Comparison of ENCODE assay signal across 13 mouse cellular contexts in genomic region chr4:73488297-73489049, GRCm38 (mm10).
DNase-seq lines count a peak whose midpoint lies in the region; ATAC-seq and TF ChIP-seq lines count a peak whose summit lies in the region.
"Had no signal": no experiment of that assay in that cellular context is flagged by ENCODE, and none has a peak within 500 bp of the region (broad histone marks: within the 10 kb centered on the region; RNA-seq: fewer than 3 reads in every experiment).

No protein-coding gene starts in this region.

- TF ChIP-seq POLR2A in brain, embryonic 14.5 days (IDR thresholded peaks at IDR 0.05; ENCODE audit: borderline replicate concordance, extremely low read depth, insufficient read depth, insufficient read length, poor library complexity, severe bottlenecking) = no peak

- no peak overlapping the region for H3K4me3 ChIP-seq in forebrain, embryonic 11.5 days (ENCODE audit: low read depth, low read length)
- H3K4me3 ChIP-seq in forebrain, embryonic 16.5 days (replicated peaks; ENCODE audit: low read length) = no peak overlapping the region
- H3K4me3 ChIP-seq in hindbrain, embryonic 13.5 days = no peak overlapping the region
- H3K4me3 ChIP-seq in midbrain, embryonic 15.5 days = no peak overlapping the region
- H3K4me3 ChIP-seq in liver, postnatal 0 days (ENCODE audit: low read depth, low read length) = no peak overlapping the region
- H3K4me3 ChIP-seq: erythroblast, embryonic 14.5 days had no signal

- no peak overlapping the region for H3K9ac ChIP-seq in forebrain, embryonic 11.5 days (ENCODE audit: low read length)
- H3K9ac ChIP-seq in forebrain, embryonic 16.5 days (replicated peaks; ENCODE audit: low read depth, low read length) = no peak overlapping the region
- no peak overlapping the region for H3K9ac ChIP-seq in hindbrain, embryonic 13.5 days
- no peak overlapping the region for H3K9ac ChIP-seq in midbrain, embryonic 15.5 days
- H3K9ac ChIP-seq in liver, postnatal 0 days (replicated peaks) = no peak overlapping the region

- H3K36me3 ChIP-seq in forebrain, embryonic 11.5 days (ENCODE audit: control insufficient read depth, insufficient read depth, low read length) = no peaks in the 10 kb centered on the region
- H3K36me3 ChIP-seq in forebrain, embryonic 16.5 days (ENCODE audit: control insufficient read depth, insufficient read depth) = no peaks in the 10 kb centered on the region
- H3K36me3 ChIP-seq in hindbrain, embryonic 13.5 days = no peaks in the 10 kb centered on the region
- H3K36me3 ChIP-seq in midbrain, embryonic 15.5 days (replicated peaks) = no peaks in the 10 kb centered on the region
- no peaks in the 10 kb centered on the region for H3K36me3 ChIP-seq in liver, postnatal 0 days (replicated peaks; ENCODE audit: insufficient read depth, low read length)

- DNase-seq in forebrain, embryonic 11.5 days (ENCODE audit: low spot score) = no peak
- peak; percentile 76 for DNase-seq in brain, embryonic 14.5 days (ENCODE audit: low read depth)
- no peak for DNase-seq in right cerebral cortex, adult 18-20 months
- no peak for DNase-seq in right cerebral cortex, postnatal 36 days (ENCODE audit: low spot score in 2 of 2)
- no peak for DNase-seq in liver, postnatal 0 days
- DNase-seq: adrenal gland, postnatal 36 days; cerebellum, adult 18-20 months; lung, postnatal 10 days; thymus, postnatal 14 days had no signal

- TF ChIP-seq EP300 in liver, postnatal 0 days (IDR thresholded peaks at IDR 0.05; ENCODE audit: low read depth) = no peak

- no peaks in the 10 kb centered on the region for H3K4me1 ChIP-seq in forebrain, embryonic 11.5 days (replicated peaks; ENCODE audit: control insufficient read depth, insufficient read depth, low read length)
- H3K4me1 ChIP-seq in forebrain, embryonic 16.5 days (replicated peaks; ENCODE audit: control insufficient read depth, insufficient read depth, low read length) = no peaks in the 10 kb centered on the region; the same call in 1 of the 2 replicates
- H3K4me1 ChIP-seq in hindbrain, embryonic 13.5 days (replicated peaks) = peaks cover 19% of the 10 kb centered on the region
- H3K4me1 ChIP-seq in midbrain, embryonic 15.5 days = no peaks in the 10 kb centered on the region; the same call in 1 of the 2 replicates
- no peaks in the 10 kb centered on the region for H3K4me1 ChIP-seq in liver, postnatal 0 days (ENCODE audit: insufficient read depth)

- H3K9me3 ChIP-seq in forebrain, embryonic 11.5 days (ENCODE audit: control insufficient read depth, low read length) = no peaks in the 10 kb centered on the region
- H3K9me3 ChIP-seq in forebrain, embryonic 16.5 days (ENCODE audit: control insufficient read depth, low read length) = no peaks in the 10 kb centered on the region
- H3K9me3 ChIP-seq in hindbrain, embryonic 13.5 days = no peaks in the 10 kb centered on the region
- no peaks in the 10 kb centered on the region for H3K9me3 ChIP-seq in midbrain, embryonic 15.5 days
- H3K9me3 ChIP-seq in liver, postnatal 0 days (ENCODE audit: low read length) = no peaks in the 10 kb centered on the region

- no peak overlapping the region for H3K27ac ChIP-seq in forebrain, embryonic 11.5 days (ENCODE audit: low read depth, low read length)
- no peak overlapping the region for H3K27ac ChIP-seq in forebrain, embryonic 16.5 days (ENCODE audit: low read length)
- H3K27ac ChIP-seq in hindbrain, embryonic 13.5 days = peak overlapping the region; percentile 13; the same call in 1 of the 2 replicates
- H3K27ac ChIP-seq in midbrain, embryonic 15.5 days = no peak overlapping the region
- no peak overlapping the region for H3K27ac ChIP-seq in liver, postnatal 0 days (ENCODE audit: low read depth)

- ATAC-seq in forebrain, embryonic 11.5 days (replicated peaks; ENCODE audit: low FRiP score) = 0 out of 2 replicates have a peak, but pooled peaks have one; percentile 27
- no peak for ATAC-seq in forebrain, embryonic 16.5 days
- peak; percentile 97 for ATAC-seq in hindbrain, embryonic 13.5 days (ENCODE audit: low FRiP score)
- peak; percentile 80 for ATAC-seq in midbrain, embryonic 15.5 days (replicated peaks)
- ATAC-seq in liver, postnatal 0 days = no peak

- no peaks in the 10 kb centered on the region for H3K27me3 ChIP-seq in forebrain, embryonic 11.5 days (ENCODE audit: control insufficient read depth, insufficient read depth, low read length)
- no peaks in the 10 kb centered on the region for H3K27me3 ChIP-seq in forebrain, embryonic 16.5 days (replicated peaks; ENCODE audit: control insufficient read depth, insufficient read depth, low read length)
- no peaks in the 10 kb centered on the region for H3K27me3 ChIP-seq in hindbrain, embryonic 13.5 days
- H3K27me3 ChIP-seq in midbrain, embryonic 15.5 days (replicated peaks) = no peaks in the 10 kb centered on the region
- no peaks in the 10 kb centered on the region for H3K27me3 ChIP-seq in liver, postnatal 0 days (ENCODE audit: insufficient read depth, low read length)

- 70% methylated on average over 4 of the region's 4 CpGs for WGBS in forebrain, embryonic 11.5 days
- WGBS in forebrain, embryonic 16.5 days = 56% methylated on average over 4 of the region's 4 CpGs
- 23% methylated on average over 4 of the region's 4 CpGs for WGBS in hindbrain, embryonic 13.5 days
- WGBS in midbrain, embryonic 15.5 days = 49% methylated on average over 4 of the region's 4 CpGs
- WGBS in liver, postnatal 0 days (ENCODE audit: insufficient replicate concordance) = 75% methylated on average over 4 of the region's 4 CpGs

- no peak overlapping the region for H3K4me2 ChIP-seq in forebrain, embryonic 11.5 days (ENCODE audit: low read depth, low read length, severe bottlenecking)
- H3K4me2 ChIP-seq in forebrain, embryonic 16.5 days (ENCODE audit: low read length) = no peak overlapping the region
- H3K4me2 ChIP-seq in hindbrain, embryonic 13.5 days = no peak overlapping the region
- H3K4me2 ChIP-seq in midbrain, embryonic 15.5 days = no peak overlapping the region
- no peak overlapping the region for H3K4me2 ChIP-seq in liver, postnatal 0 days (ENCODE audit: low read depth, low read length)

- TF ChIP-seq CTCF in brain, embryonic 14.5 days (IDR thresholded peaks at IDR 0.05; ENCODE audit: borderline replicate concordance, extremely low read depth, insufficient read depth, insufficient read length) = no peak
- TF ChIP-seq CTCF in liver, postnatal 0 days (IDR thresholded peaks at IDR 0.05; ENCODE audit: low read depth) = no peak

Comparison
In these comparisons a context has a peak if more than half of its experiments do, and no peak if none do; other contexts are left out.
1. ATAC-seq: peak in forebrain, embryonic 11.5 days (single experiment), hindbrain, embryonic 13.5 days (single experiment) and midbrain, embryonic 15.5 days (single experiment); none in forebrain, embryonic 16.5 days (single experiment) and liver, postnatal 0 days (single experiment).